Mouse (Mus musculus) embryonic stem cell, embryonic (primary cell): ENCODE data around the gene Msrb3.

Source experiments
- CTCF ChIA-PET, 4 experiments: fragments of 300-600 bp in 2 of 4; fragments of 350-600 bp in 2 of 4; sonication (Branson Sonifier 250); formaldehyde crosslinking; loops; one replicate each; lab custom pipeline; 2022; ENCODE audit warnings: inconsistent platforms in 2 of 4; lab: Charles Lee
- POLR2A ChIA-PET, 4 experiments: fragments of 300-600 bp in 2 of 4; fragments of 350-600 bp in 2 of 4; sonication (Branson Sonifier 250); formaldehyde crosslinking; loops; one replicate each; lab custom pipeline; 2022; ENCODE audit warnings: antibody characterized with exemption in 4 of 4, inconsistent platforms in 1 of 4; lab: Charles Lee

The Msrb3 gene

DNA sequence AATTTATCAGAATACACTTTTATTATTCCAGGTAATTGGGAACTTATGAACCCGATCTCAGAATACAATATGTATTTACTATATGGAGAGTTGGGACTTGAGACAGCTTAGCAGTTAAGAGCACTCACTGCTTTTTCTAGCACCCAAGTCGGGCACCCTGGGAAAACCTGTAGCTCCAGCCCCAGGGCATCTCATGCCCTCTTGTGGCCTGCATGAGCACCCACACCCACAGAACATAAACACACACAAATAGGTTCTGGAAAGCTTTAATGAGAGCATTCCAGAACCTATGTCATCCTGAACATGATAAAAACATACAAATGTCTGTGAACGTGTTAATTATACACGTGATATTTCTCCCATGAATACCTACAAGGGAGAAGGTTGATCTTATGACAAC, 13.1 kb upstream of the Msrb3 start:
- CTCF ChIA-PET, result interaction anchor here in 2 of 4 experiments (0.6 to 1.7 kb wide), 5 partner anchors 14 to 705 kb away, joined by 3 to 6 read pairs (median 4); no protein-coding TSS in a partner anchor
- POLR2A ChIA-PET, result interaction anchor here in 1 of 4 experiments (0.8 to 1.3 kb wide), 2 partner anchors 17 to 68 kb away, joined by 3 read pairs; no protein-coding TSS in a partner anchor

DNA sequence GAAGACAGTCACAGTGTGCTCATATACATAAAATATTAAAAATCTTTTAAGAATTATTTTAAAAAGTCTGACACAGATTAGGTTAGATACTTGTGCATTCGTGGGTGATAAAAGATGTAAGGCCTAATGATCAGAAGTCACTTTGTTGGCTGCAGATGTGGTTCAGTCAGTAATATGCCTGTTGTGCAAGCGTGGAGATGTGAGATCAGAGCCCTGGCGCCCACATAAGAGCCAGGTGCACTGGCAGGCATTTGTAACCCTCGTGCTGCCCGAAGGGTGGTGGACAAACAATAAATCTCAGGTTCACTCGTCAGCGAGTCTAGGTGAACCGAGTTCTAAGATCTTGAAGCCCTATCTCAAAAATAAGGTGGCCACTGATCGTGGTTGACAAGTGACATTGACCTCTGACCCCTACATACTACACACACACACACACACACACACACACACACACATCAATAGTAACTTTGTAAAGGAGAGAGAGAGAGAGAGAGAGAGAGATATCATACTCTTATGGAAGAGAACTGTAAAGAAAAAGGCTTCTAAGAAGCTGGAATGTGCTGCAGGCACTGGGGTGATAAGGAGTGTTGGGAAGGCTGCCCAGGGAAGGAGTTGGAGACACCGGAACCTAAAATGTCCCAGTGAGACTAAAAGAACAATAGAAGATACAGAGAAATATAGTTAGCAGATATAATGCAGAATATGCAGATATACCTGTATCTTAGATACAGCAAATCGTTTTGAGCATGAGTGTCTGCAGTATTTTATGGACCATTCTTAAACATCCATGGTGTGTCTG, 10.1 kb upstream of the Msrb3 start:
- POLR2A ChIA-PET, result no interaction called here
- CTCF ChIA-PET, result interaction anchor here in 2 of 4 experiments (0.8 to 1.4 kb wide), 2 partner anchors 9 to 45 kb away, joined by 4 to 5 read pairs; no protein-coding TSS in a partner anchor

DNA sequence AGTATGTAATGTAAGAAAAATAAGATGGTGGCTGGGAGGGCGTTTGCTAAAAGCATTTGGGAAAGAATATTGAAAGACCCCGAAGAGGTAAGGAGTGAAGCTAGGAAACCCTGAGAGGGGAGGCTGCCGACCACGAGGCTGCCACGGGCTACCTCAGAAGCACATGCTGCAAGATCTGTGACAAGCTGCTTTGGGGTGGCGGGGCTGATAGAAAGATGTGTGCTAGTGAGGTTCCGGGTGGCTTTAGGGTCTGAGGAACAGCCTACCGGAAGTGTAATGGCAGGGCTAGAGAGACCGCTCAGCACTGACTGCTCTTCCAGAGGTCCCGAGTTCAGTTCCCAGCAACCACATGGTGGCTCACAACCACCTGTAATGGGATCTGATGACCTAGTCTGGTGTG, 5.8 kb upstream of the Msrb3 start:
- ChIA-PET POLR2A (interaction anchor here in 1 of 4 experiments (1.0 kb wide), 1 partner anchor 75 kb away, joined by 3 read pairs; the partner anchor contains the start of gene Lemd3), CTCF (interaction anchor here in 1 of 4 experiments (0.5 kb wide), 1 partner anchor 340 kb away, joined by 6 read pairs; no protein-coding TSS in a partner anchor)

DNA sequence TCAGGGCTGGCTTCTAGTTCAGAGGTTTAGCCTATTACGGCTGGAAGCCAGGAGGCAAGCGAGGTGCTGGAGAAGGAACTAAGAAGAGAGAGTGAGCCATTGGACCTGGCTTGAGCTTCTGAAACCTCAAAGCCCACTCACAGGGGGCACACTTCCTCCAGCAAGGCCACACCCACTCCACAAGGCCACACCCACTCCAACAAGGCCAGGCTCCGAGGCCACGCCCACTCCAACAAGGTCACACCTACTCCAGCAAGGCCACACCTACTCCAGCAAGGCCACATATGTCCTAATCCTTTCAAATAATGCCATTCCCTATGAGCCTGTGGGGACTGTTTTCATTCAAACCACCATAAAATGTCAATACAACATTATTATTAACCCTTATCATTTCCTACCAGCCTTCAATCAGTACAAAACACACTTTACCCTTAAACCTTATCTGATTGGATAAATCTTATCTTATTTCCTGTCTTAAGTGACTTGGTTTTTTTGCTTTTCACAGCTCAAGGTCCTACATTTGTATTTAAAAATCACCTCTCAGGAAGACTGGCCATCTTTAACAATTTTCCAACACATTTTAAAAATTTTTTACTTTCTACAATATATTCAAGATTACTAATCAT, 5.1 kb upstream of the Msrb3 start:
- POLR2A ChIA-PET, result interaction anchor here in 2 of 4 experiments (0.7 to 1.2 kb wide), 4 partner anchors 10 to 388 kb away, joined by 3 to 5 read pairs (median 4); no protein-coding TSS in a partner anchor
- CTCF ChIA-PET, result interaction anchor here in 3 of 4 experiments (0.5 to 1.2 kb wide), 10 partner anchors 8 to 677 kb away, joined by 3 to 20 read pairs (median 5); no protein-coding TSS in a partner anchor

DNA sequence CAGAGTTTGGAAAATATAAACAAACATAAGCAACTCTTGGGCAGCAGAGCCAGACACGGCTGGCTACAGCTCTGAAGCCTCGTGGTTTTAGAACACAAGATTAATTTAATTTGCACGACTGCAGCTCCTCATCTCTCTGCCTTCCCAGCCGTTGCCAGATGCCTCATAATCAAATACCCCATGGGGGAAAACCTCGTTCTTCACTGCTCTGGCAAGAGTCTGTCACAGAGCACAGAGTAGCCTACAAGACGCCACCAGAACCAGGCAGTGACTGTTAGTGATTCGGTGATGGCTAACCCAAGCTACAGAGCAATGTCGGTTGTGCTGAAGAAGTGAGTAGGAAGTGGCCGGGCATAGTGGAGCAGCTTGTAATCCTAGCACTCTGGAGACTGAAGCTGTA, 2.8 kb upstream of the Msrb3 start:
- CTCF ChIA-PET, result interaction anchor here in 3 of 4 experiments (0.5 to 1.1 kb wide), 4 partner anchors 13 to 645 kb away, joined by 3 read pairs; no protein-coding TSS in a partner anchor
- POLR2A ChIA-PET, result interaction anchor here in 1 of 4 experiments (0.6 kb wide), 1 partner anchor 13 kb away, joined by 3 read pairs; no protein-coding TSS in a partner anchor

DNA sequence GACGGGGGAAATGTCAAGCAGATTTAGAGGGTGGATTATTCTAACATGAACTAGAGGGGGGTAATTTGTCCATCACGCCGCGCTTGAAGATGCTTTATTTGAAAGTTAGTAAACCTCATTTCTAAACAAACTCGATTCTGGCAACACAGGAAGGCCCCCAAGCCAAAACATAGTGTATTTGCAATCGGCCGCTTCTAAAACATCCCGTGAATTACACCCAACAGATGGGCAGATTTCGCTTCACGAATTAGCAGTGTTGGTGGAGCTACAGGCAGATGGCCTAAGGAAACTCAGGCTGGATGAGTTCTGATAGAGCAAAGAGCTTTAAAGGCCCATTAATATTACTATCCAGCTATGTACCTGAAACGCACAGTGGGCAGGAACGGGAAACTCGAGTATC, 1.2 kb upstream of the Msrb3 start:
- ChIA-PET POLR2A (interaction anchor here in 1 of 4 experiments (0.6 kb wide), 1 partner anchor 11 kb away, joined by 3 read pairs; no protein-coding TSS in a partner anchor), CTCF (interaction anchor here in 2 of 4 experiments (0.5 to 1.7 kb wide), 3 partner anchors 9 to 24 kb away, joined by 3 to 4 read pairs (median 4); no protein-coding TSS in a partner anchor)

DNA sequence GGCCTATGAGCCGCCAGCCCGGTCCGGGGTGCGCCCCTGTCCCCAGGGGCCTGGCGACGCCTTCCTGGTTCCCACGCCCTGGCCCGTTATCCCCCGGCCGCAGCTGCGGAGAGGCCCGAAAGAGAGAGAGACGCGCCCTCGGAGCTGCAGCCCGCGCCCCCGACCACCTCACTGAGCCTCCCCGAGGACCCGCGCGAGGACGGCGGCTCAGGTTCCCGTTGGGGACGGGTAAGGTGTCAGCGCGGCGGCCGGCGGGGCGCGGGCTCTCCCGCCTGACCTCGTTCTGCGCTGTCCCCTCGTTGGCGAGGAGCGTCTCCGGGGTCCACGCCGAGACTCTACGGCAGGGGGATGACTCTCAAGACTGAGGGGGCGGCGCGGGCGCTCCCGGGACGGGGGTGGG, 544 bp downstream of the Msrb3 start:
- POLR2A ChIA-PET, result interaction anchor here in 1 of 4 experiments (0.6 to 0.7 kb wide), 2 partner anchors 634 to 696 kb away, joined by 3 to 4 read pairs; no protein-coding TSS in a partner anchor
- CTCF ChIA-PET, result interaction anchor here in 1 of 4 experiments (1.7 kb wide), 1 partner anchor 22 kb away, joined by 4 read pairs; no protein-coding TSS in a partner anchor

DNA sequence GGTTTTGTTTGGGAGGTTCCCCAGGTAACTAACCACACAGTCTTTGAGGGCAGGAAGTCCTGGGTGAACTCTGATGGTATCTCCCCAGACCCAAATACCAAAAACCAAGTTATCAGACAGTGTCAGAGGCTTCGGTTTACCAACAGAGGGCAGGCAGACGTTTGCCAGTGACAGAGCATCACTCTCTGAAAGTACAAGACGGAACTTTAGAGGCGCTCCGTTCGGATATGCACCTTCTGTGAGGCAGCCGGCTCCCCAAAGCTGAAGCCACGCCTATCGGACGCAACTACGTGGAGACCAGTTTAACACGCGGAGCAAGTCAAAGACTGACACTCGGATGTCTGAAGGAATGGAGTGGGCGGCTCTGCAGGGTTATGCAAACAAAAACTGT, 3.0 kb downstream of the Msrb3 start:
- ChIA-PET POLR2A (interaction anchor here in 1 of 4 experiments (1.0 kb wide), 1 partner anchor 12 kb away, joined by 4 read pairs; no protein-coding TSS in a partner anchor), CTCF (interaction anchor here in 2 of 4 experiments (0.6 to 1.4 kb wide), 2 partner anchors 8 to 20 kb away, joined by 4 to 10 read pairs; no protein-coding TSS in a partner anchor)

DNA sequence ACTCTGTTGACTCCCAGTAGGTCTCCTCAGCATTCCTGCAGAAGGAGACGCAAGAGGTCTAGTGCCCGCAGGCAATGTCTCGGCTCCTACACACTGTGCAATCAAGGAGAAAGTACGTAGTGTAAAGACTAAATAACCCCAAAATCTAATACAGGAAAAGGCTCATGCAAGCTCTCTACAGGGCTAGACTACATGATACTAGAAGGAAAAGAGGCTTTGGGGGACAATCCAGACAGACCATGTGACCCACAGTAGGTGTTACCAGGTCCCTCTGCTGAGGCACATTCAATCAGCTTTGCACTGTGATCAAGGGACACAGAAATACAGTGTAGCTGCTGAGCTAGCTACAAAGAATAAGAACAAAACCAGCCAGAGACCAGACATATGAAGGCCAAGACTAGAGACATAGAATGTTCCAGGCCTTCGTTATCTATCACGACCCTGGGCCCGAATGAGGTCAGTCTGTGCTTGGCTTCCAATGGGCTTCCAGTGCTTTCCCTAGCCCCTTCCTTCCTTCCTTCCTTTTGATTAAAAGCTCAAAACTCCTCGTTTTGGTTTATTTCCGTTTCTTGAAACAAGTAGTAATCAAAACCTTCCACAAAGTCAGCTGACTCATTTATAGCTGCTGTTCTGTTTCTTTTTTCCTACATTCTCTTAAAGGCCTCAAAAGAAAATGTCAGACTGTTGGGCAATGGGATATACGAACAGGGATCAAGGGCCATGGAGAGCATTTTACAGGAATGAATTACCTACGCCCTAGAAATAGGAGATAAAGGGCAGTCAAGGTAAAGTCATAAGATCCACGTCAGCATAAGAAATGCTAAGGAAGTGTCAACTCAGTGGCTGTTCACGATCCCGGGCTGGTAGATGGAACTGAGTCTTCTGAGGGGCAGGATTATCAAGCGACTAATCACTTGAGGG, 3.7 kb downstream of the Msrb3 start:
- POLR2A ChIA-PET, result interaction anchor here in 2 of 4 experiments (0.6 to 1.4 kb wide), 3 partner anchors 8 to 363 kb away, joined by 3 to 4 read pairs (median 4); no protein-coding TSS in a partner anchor
- CTCF ChIA-PET, result interaction anchor here (0.6 to 1.7 kb wide), 6 partner anchors 9 to 662 kb away, joined by 3 to 10 read pairs (median 4); no protein-coding TSS in a partner anchor

DNA sequence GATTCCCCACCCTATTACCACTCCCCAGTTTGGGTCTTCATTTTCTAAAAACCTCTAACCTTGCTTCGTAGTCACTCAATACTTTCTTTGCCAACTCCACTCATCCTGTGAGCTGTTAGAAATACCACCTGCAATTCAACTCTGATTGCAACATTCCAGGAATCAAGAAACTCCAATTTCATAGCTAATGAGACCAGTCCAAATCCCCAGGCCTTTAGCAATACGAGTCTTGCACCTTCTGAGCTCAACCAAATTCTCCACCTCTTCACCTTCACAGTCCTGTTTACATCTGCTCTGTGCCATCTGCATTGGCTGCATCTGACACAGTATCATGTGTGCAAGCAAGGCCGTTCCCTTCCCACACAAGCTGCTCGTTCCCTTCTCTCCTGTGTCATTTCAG, 5.0 kb downstream of the Msrb3 start:
- ChIA-PET CTCF (interaction anchor here in 3 of 4 experiments (1.2 to 1.7 kb wide), 6 partner anchors 10 to 660 kb away, joined by 3 to 5 read pairs (median 5); no protein-coding TSS in a partner anchor), POLR2A (interaction anchor here in 3 of 4 experiments (0.7 to 1.4 kb wide), 6 partner anchors 9 to 830 kb away, joined by 3 to 9 read pairs (median 4); partner anchors contain the start of gene Lemd3 (in 1 of the 3))

DNA sequence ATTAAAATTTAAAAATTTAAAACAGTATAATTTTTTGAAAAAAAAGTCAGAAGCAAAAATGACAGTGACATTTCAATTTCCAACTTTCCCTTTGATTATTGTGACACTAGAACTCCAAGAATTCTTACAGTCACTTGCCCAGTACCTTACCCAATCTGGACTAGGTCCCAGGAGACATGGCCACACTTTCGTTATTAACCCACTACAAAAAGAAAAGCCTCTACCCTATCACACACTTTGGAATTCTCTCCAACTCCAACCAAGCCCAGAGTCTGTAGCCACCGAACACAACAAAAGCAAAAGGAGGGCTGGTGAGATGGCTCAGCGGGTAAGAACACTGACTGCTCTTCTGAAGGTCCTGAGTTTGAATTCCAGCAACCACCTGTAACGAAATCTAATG, 7.8 kb downstream of the Msrb3 start:
- ChIA-PET POLR2A (no interaction called here), CTCF (interaction anchor here in 1 of 4 experiments (1.4 kb wide), 1 partner anchor 15 kb away, joined by 4 read pairs; no protein-coding TSS in a partner anchor)

DNA sequence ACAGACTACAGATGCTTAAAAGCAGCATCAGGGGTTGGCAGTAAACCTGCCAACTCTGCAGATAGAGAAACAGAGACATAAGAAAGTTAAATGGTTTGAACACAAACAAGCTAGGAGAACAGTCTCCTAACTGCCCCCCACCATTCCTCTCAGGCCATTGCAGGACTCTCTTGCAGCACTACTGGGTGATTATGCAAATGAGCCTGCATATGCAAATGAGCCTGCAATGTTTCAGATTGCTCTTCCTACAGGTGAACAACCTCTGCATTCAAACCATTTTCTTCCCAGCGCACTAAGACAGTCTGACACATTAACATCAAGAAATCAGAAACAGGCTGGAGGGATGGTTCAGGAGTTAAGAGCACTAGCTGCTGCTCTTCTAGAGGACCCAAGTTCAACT, 8.3 kb downstream of the Msrb3 start:
- CTCF ChIA-PET, result interaction anchor here in 2 of 4 experiments (0.6 to 1.4 kb wide), 2 partner anchors 14 to 40 kb away, joined by 4 to 9 read pairs; no protein-coding TSS in a partner anchor
- POLR2A ChIA-PET, result interaction anchor here in 1 of 4 experiments (2.1 kb wide), 1 partner anchor 14 kb away, joined by 8 read pairs; no protein-coding TSS in a partner anchor

DNA sequence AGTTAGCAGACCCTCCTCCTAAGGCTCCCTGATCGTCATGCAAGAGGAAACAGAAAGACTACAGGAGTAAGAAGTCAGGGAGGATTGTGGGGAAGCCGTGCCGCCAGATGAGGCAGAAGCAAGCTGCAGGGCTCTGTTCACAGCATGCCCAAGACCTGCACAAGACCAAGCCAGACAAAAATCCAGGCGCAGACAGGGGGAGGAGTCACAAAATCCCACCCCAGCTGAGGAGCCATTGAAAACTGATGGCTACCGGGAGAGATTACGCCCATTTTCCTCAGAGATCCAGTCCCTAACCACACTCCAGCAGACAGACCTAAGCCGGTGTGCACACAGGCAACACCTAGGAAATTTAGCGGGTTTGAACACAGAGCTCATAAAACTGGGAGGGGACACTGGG, 10.4 kb downstream of the Msrb3 start:
- CTCF ChIA-PET, result interaction anchor here (0.5 to 1.7 kb wide), 8 partner anchors 12 to 1637 kb away, joined by 3 to 13 read pairs (median 4); no protein-coding TSS in a partner anchor

DNA sequence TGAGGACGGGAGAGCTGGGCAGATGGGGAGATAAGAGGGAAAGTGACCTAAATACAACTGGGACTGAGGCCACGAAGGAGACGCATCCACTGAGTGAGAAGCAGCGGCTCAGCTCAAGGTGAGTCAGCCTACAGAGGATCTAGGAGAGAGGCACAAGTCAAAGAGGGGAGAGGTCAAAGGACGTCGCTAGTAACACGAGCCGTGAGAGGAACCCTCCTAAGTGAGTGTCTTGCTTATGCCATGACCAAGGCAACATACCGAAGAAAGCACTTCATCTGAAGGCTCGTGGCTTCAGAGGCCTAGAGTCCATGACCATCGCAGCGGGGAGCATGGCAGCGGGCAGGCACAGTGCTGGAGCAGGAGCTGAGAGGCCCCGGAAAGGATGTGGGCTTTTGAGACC, 14.7 kb downstream of the Msrb3 start:
- ChIA-PET CTCF (interaction anchor here in 2 of 4 experiments (0.5 to 0.6 kb wide), 3 partner anchors 12 to 450 kb away, joined by 3 to 6 read pairs (median 4); no protein-coding TSS in a partner anchor), POLR2A (interaction anchor here in 2 of 4 experiments (0.6 to 1.7 kb wide), 2 partner anchors 11 to 557 kb away, joined by 3 to 4 read pairs; no protein-coding TSS in a partner anchor)

More for the DNA sequence above, 10.4 kb downstream of the Msrb3 start:
- POLR2A ChIA-PET, result interaction anchor here in 3 of 4 experiments (0.7 to 2.1 kb wide), 5 partner anchors 10 to 146 kb away, joined by 3 to 8 read pairs (median 5); partner anchors contain the start of genes Lemd3 (in 1 of the 3) and Wif1 (in 1 of the 3)

DNA sequence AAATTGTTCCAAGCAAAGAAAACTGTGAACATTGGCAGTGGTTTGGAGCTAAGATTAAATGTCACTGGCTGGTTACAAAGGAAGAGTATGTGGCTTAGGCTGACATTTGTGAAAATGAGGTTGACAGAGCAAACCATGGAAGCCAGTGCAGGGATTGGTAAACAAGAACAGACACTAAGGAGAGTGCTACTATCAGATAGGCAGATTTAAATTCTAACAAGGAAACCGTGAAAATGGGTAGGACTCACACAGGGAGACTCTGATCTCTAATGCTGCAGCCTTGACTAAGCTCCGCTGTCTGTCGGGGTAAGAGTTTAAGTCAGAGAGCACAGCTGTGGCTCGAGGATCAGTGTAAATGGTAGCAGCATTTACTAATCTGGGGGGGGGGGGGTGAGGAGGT, 15.2 kb downstream of the Msrb3 start:
- POLR2A ChIA-PET, result interaction anchor here in 2 of 4 experiments (0.6 to 1.7 kb wide), 4 partner anchors 9 to 556 kb away, joined by 3 to 4 read pairs (median 3); no protein-coding TSS in a partner anchor
- CTCF ChIA-PET, result interaction anchor here in 2 of 4 experiments (0.6 to 1.3 kb wide), 3 partner anchors 20 to 450 kb away, joined by 3 to 4 read pairs (median 3); no protein-coding TSS in a partner anchor

DNA sequence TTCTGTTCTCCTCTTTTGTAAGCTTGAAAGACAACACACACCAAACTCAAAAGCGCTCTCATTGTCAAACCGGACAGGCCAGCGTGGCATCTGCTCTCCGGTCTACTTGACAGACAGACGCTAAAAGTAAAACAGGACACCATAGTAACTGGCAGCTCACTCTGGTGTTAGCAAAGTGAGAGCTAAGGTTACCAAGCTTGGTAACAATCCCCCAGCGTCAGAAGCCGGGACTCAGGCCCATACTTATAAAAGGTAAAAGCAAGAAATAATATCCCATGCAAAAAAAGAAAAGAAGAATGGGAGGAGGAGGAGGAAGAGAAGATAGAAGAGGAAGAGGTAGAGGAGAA, 15.9 kb downstream of the Msrb3 start:
- ChIA-PET CTCF (interaction anchor here in 3 of 4 experiments (0.5 to 1.3 kb wide), 6 partner anchors 19 to 473 kb away, joined by 3 to 5 read pairs (median 3); no protein-coding TSS in a partner anchor), POLR2A (interaction anchor here in 1 of 4 experiments (0.6 to 1.7 kb wide), 3 partner anchors 10 to 35 kb away, joined by 3 to 4 read pairs (median 3); no protein-coding TSS in a partner anchor)
